Mouse (Mus musculus) cortical plate, adult 2 months (tissue): ENCODE results near the gene Gimap1.

Experiments used
- CTCF ChIP-seq: fragments of 200-500 bp; IDR thresholded peaks from 2 replicates; pipeline ENCODE4 v1.5.1; 2011; ENCODE audit warnings: mild to moderate bottlenecking, control low read depth, low read length; ENCODE audit not compliant: insufficient read depth; ENCODE audit errors: extremely low read depth
- POLR2A ChIP-seq: fragments of 200-500 bp; IDR thresholded peaks from 2 replicates; pipeline ENCODE4 v1.6.1; 2011; ENCODE audit warnings: mild to moderate bottlenecking, low read length, control low read depth; ENCODE audit not compliant: insufficient read depth; ENCODE audit errors: extremely low read depth

DNA sequence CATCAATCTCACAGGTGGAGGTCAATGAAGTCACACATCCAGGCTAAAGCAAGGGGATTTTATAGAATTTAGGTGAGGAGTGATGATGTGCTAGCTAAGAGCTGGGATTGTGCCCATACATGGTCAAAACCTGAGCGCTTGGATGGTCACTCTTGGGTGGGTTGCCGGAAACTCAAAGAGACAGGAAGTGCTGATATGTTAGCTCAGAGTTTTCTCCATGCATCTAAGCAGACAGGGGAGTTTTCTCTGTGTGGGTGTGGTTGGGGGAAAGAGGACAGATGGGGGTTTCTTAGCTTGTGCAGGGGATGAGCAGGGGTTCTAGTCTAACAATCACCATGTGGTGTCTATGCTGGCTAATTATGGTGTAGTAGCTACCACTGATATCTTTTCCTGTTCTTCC lies 49.5 kb upstream of the Gimap1 start:
- no peak for TF ChIP-seq POLR2A
- TF ChIP-seq CTCF = no peak
